ENCODE assay signal across 8 mouse cellular contexts in genomic region chr10:76237341-76238225, GRCm38 (mm10). TPM values are rescaled to one million over a fixed set of nuclear protein-coding genes. Genes with fewer than 3 reads are reported as not detected.
DNase-seq lines count a peak whose midpoint lies in the region; ATAC-seq and TF ChIP-seq lines count a peak whose summit lies in the region.

Gene Prmt2, minus strand, starts transcription at chr10:76237865.

- H3K79me2 ChIP-seq in MEL (ENCODE audit: control insufficient read depth, insufficient read depth, low read length, poor library complexity): no peaks in the 10 kb centered on the region

- peak within 1 kb of the TSS; percentile 71 for H3K9ac ChIP-seq in MEL (ENCODE audit: control insufficient read depth, low read depth, low read length, poor library complexity, severe bottlenecking)
- peak within 1 kb of the TSS; percentile 86 for H3K9ac ChIP-seq in forebrain, postnatal 0 days
- H3K9ac ChIP-seq in lung, embryonic 15.5 days: peak within 1 kb of the TSS; percentile 71

- peak; percentile 99 for ATAC-seq in forebrain, postnatal 0 days
- ATAC-seq in lung, embryonic 15.5 days (ENCODE audit: borderline replicate concordance, extremely low read depth, low FRiP score, low TSS enrichment): peak; percentile 98

- H3K9me3 ChIP-seq in MEL (replicated peaks; ENCODE audit: insufficient read depth, low read length): no peaks in the 10 kb centered on the region
- H3K9me3 ChIP-seq in forebrain, postnatal 0 days (ENCODE audit: low read length): no peaks in the 10 kb centered on the region
- H3K9me3 ChIP-seq in lung, embryonic 15.5 days: no peaks in the 10 kb centered on the region

- DNase-seq in MEL (ENCODE audit: low read depth, low spot score): peak; percentile 95
- DNase-seq in cerebellum, adult 2 months: peak; percentile 87 to 88
- DNase-seq in forebrain, postnatal 0 days: peak; percentile 97
- DNase-seq in heart, postnatal 4 days: peak; percentile 93
- peak; percentile 79 to 90 for DNase-seq in layer of hippocampus, adult 8-10 months (ENCODE audit: low spot score in 2 of 2)
- DNase-seq in ovary, adult 18-20 months (ENCODE audit: low spot score): peak; percentile 89
- DNase-seq in thymus, postnatal 0 days (ENCODE audit: low spot score): peak; percentile 92

- H3K4me2 ChIP-seq in forebrain, postnatal 0 days (ENCODE audit: low read depth): peak within 1 kb of the TSS; percentile 58
- H3K4me2 ChIP-seq in lung, embryonic 15.5 days: peak within 1 kb of the TSS; percentile 92

- peak; percentile 40 to 90; a peak in 2 of 4 replicates for TF ChIP-seq POLR2A in MEL (IDR thresholded peaks at IDR 0.05; ENCODE audit: control insufficient read depth in 1 of 2, insufficient read depth in 1 of 2, low read depth in 1 of 2, low read length in 2 of 2, poor library complexity in 1 of 2)
- TF ChIP-seq POLR2A in cerebellum, adult 2 months (IDR thresholded peaks at IDR 0.05; ENCODE audit: borderline replicate concordance, insufficient read depth, low read length): peak; percentile 51; the same call in 1 of the 2 replicates

- H3K4me1 ChIP-seq in MEL (ENCODE audit: control insufficient read depth in 1 of 2, insufficient read depth in 2 of 2, low read length in 2 of 2): 0 out of 4 replicates have a peak, but pooled peaks cover 0 to 4% of the 10 kb centered on the region in 2 experiments
- H3K4me1 ChIP-seq in cerebellum, adult 2 months (ENCODE audit: control insufficient read depth, insufficient read depth, low read length): no peaks in the 10 kb centered on the region
- peaks cover 19% of the 10 kb centered on the region; the same call in 1 of the 2 replicates for H3K4me1 ChIP-seq in forebrain, postnatal 0 days (ENCODE audit: insufficient read depth)
- peaks cover 12% of the 10 kb centered on the region for H3K4me1 ChIP-seq in lung, embryonic 15.5 days

- TF ChIP-seq CTCF in MEL (IDR thresholded peaks at IDR 0.05 in 2 of 3, conservative IDR thresholded peaks at IDR 0.05 in 1 of 3; ENCODE audit: control insufficient read depth in 1 of 3, insufficient read depth in 1 of 3, low read depth in 2 of 3, low read length in 3 of 3, poor library complexity in 1 of 3, severe bottlenecking in 1 of 3): 0 out of 6 replicates have a peak, but pooled peaks of 1 of the 3 experiments have one; percentile 7
- peak; percentile 11; the same call in 1 of the 2 replicates for TF ChIP-seq CTCF in cerebellum, adult 2 months (IDR thresholded peaks at IDR 0.05; ENCODE audit: borderline replicate concordance, insufficient read depth, low read depth, low read length)
- peak; percentile 35; the same call in 1 of the 2 replicates for TF ChIP-seq CTCF in forebrain, postnatal 0 days (IDR thresholded peaks at IDR 0.05; ENCODE audit: low read depth)

- no peak for TF ChIP-seq EP300 in MEL (IDR thresholded peaks at IDR 0.05; ENCODE audit: low read depth in 1 of 2, low read length in 2 of 2)

- peaks cover 0 to 3% of the 10 kb centered on the region in 2 experiments; a peak in 2 of 4 replicates for H3K36me3 ChIP-seq in MEL (ENCODE audit: control insufficient read depth in 1 of 2, insufficient read depth in 2 of 2, low read length in 2 of 2)
- H3K36me3 ChIP-seq in forebrain, postnatal 0 days (ENCODE audit: insufficient read depth): no peaks in the 10 kb centered on the region; the same call in 1 of the 2 replicates
- H3K36me3 ChIP-seq in lung, embryonic 15.5 days: no peaks in the 10 kb centered on the region

- under 1% methylated on average over 47 of the region's 47 CpGs for WGBS in cerebellum, adult 2 months
- WGBS in forebrain, postnatal 0 days: under 1% methylated on average over 47 of the region's 47 CpGs
- WGBS in lung, embryonic 15.5 days: under 1% methylated on average over 47 of the region's 47 CpGs

- peak within 1 kb of the TSS; percentile 36 for H3K27ac ChIP-seq in MEL (ENCODE audit: control insufficient read depth, low read depth, low read length)
- H3K27ac ChIP-seq in cerebellum, adult 2 months (ENCODE audit: insufficient read depth, low read length): no peak within 1 kb of the TSS
- peak within 1 kb of the TSS; percentile 84 for H3K27ac ChIP-seq in forebrain, postnatal 0 days (ENCODE audit: low read depth, low read length)
- peak within 1 kb of the TSS; percentile 95 for H3K27ac ChIP-seq in lung, embryonic 15.5 days

- H3K4me3 ChIP-seq in MEL (ENCODE audit: control insufficient read depth in 1 of 2, insufficient read depth in 1 of 2, low read depth in 2 of 2, low read length in 2 of 2): peak within 1 kb of the TSS; percentile 71 to 72
- peak within 1 kb of the TSS; percentile 95 for H3K4me3 ChIP-seq in cerebellum, adult 2 months (replicated peaks; ENCODE audit: insufficient read depth, low read depth, low read length)
- peak within 1 kb of the TSS; percentile 70 for H3K4me3 ChIP-seq in forebrain, postnatal 0 days (ENCODE audit: low read depth, low read length)
- peak within 1 kb of the TSS; percentile 82 for H3K4me3 ChIP-seq in lung, embryonic 15.5 days

- H3K27me3 ChIP-seq in MEL (ENCODE audit: control insufficient read depth in 1 of 2, insufficient read depth in 2 of 2, low read length in 2 of 2): no peaks in the 10 kb centered on the region
- H3K27me3 ChIP-seq in cerebellum, adult 2 months (ENCODE audit: control insufficient read depth, insufficient read depth, low read length): no peaks in the 10 kb centered on the region
- H3K27me3 ChIP-seq in forebrain, postnatal 0 days (ENCODE audit: insufficient read depth, low read length): no peaks in the 10 kb centered on the region
- H3K27me3 ChIP-seq in lung, embryonic 15.5 days: no peaks in the 10 kb centered on the region

- TF ChIP-seq RAD21 in MEL (IDR thresholded peaks at IDR 0.05; ENCODE audit: low read depth, low read length): no peak

TF ChIP-seq in MEL, 35 proteins besides CTCF, POLR2A, EP300 and RAD21 (continues in another document):
- TF ChIP-seq SMC3 (IDR thresholded peaks at IDR 0.05; ENCODE audit: low read depth, low read length): no peak
- TF ChIP-seq MAX (IDR thresholded peaks at IDR 0.05; ENCODE audit: low read length): peak; percentile 31; the same call in 1 of the 2 replicates
- no peak for TF ChIP-seq MYB (IDR thresholded peaks at IDR 0.05; ENCODE audit: low read depth, low read length)
- TF ChIP-seq HCFC1 (IDR thresholded peaks at IDR 0.05; ENCODE audit: low read depth, low read length): peak; percentile 68
- TF ChIP-seq POLR2AphosphoS2 (IDR thresholded peaks at IDR 0.05; ENCODE audit: low read length): peak; percentile 58; the same call in 1 of the 2 replicates
- TF ChIP-seq TBP (IDR thresholded peaks at IDR 0.05; ENCODE audit: low read depth, low read length): peak; percentile 82
- TF ChIP-seq NRF1 (IDR thresholded peaks at IDR 0.05; ENCODE audit: insufficient read depth, low read depth, low read length, poor library complexity, severe bottlenecking): peak; percentile 96
- TF ChIP-seq CHD1 (IDR thresholded peaks at IDR 0.05; ENCODE audit: low read depth, low read length): no peak
- TF ChIP-seq TAL1 (IDR thresholded peaks at IDR 0.05; ENCODE audit: low read length): no peak
- TF ChIP-seq GABPA (IDR thresholded peaks at IDR 0.05; ENCODE audit: low read depth, low read length): no peak
- no peak for TF ChIP-seq CHD2 (IDR thresholded peaks at IDR 0.05; ENCODE audit: low read length)
- peak; percentile 86 for TF ChIP-seq NELFE (IDR thresholded peaks at IDR 0.05; ENCODE audit: low read depth, low read length)
- no peak for TF ChIP-seq POLR2AphosphoS5 (IDR thresholded peaks at IDR 0.05; ENCODE audit: borderline replicate concordance, low read depth, low read length)
- no peak for TF ChIP-seq MAFK (IDR thresholded peaks at IDR 0.05; ENCODE audit: borderline replicate concordance, low read depth, low read length)
- no peak for TF ChIP-seq E2F4 (IDR thresholded peaks at IDR 0.05; ENCODE audit: borderline replicate concordance, low read depth, low read length)
- TF ChIP-seq GATA1 (IDR thresholded peaks at IDR 0.05; ENCODE audit: low read depth, low read length): no peak
- no peak for TF ChIP-seq ZC3H11A (IDR thresholded peaks at IDR 0.05; ENCODE audit: low read depth, low read length)
- TF ChIP-seq KAT2A (conservative IDR thresholded peaks at IDR 0.05; ENCODE audit: low read depth, low read length): no peak
- peak; percentile 42; the same call in 1 of the 2 replicates for TF ChIP-seq ELF1 (IDR thresholded peaks at IDR 0.05; ENCODE audit: low read depth, low read length)
- no peak for TF ChIP-seq RCOR1 (IDR thresholded peaks at IDR 0.05; ENCODE audit: low read depth, low read length)
- TF ChIP-seq JUND (IDR thresholded peaks at IDR 0.05; ENCODE audit: low read depth, low read length): no peak
- TF ChIP-seq MEF2A (IDR thresholded peaks at IDR 0.05; ENCODE audit: extremely low read depth, insufficient replicate concordance, low read depth, low read length, poor library complexity, severe bottlenecking): no peak
- TF ChIP-seq BHLHE40 (IDR thresholded peaks at IDR 0.05; ENCODE audit: borderline replicate concordance, low read depth, low read length): no peak
- TF ChIP-seq ETS1 (IDR thresholded peaks at IDR 0.05; ENCODE audit: low read depth, low read length): no peak
- peak; percentile 77; the same call in 1 of the 2 replicates for TF ChIP-seq SIN3A (IDR thresholded peaks at IDR 0.05; ENCODE audit: low read length)
- no peak for TF ChIP-seq MYC (IDR thresholded peaks at IDR 0.05; ENCODE audit: low read depth, low read length)
- no peak for TF ChIP-seq UBTF (IDR thresholded peaks at IDR 0.05; ENCODE audit: borderline replicate concordance, insufficient read depth, low read depth, low read length)
- TF ChIP-seq USF2 (IDR thresholded peaks at IDR 0.05; ENCODE audit: borderline replicate concordance in 1 of 2, insufficient read depth in 1 of 2, low read depth in 1 of 2, low read length in 2 of 2): no peak
- peak; percentile 64 for TF ChIP-seq MXI1 (IDR thresholded peaks at IDR 0.05; ENCODE audit: low read depth, low read length)
- no peak for TF ChIP-seq ZNF384 (IDR thresholded peaks at IDR 0.05; ENCODE audit: low read depth, low read length)

RNA-seq across cellular contexts. Expression of gene Prmt2, which starts in this region (rescaled TPM):
- 6.7 and 6.8 TPM in 2 replicates for total RNA-seq in MEL (2012; rRNA removed)
- polyA plus RNA-seq in MEL (2012; ENCODE audit: insufficient read depth in 1 of 2, insufficient read length in 2 of 2, low read depth in 1 of 2, low replicate concordance in 2 of 2, missing spikeins in 1 of 2): 10 to 100 TPM in 1 of 2 experiments, not detected in 1; 12.6 TPM
- 75.5 and 81.4 TPM in 2 replicates for polyA plus RNA-seq in cerebellum, adult 2 months (2012; rRNA removed)
- 155 and 162 TPM in 2 replicates for total RNA-seq in forebrain, postnatal 0 days (2014; rRNA removed)
- polyA plus RNA-seq in forebrain, postnatal 0 days (2015; fragmentation: Nextera tagmentation; extraction: Ambion mirVana): 203 and 262 TPM in 2 replicates
- total RNA-seq in heart, postnatal 4 days (2021): 10 to 100 TPM; 23.8 to 26.5 TPM
- 10 to 100 TPM; 63.9 to 78.1 (median 75.3) TPM for total RNA-seq in layer of hippocampus, adult 8-10 months (2022)
- polyA plus RNA-seq in lung, embryonic 15.5 days (2015; fragmentation: Nextera tagmentation; extraction: Ambion mirVana): 51.7 and 53.4 TPM in 2 replicates
- polyA plus RNA-seq in thymus, postnatal 0 days (2015; fragmentation: Nextera tagmentation; extraction: Ambion mirVana): 13.7 and 15.4 TPM in 2 replicates
